Mouse (Mus musculus) forebrain, embryonic 11.5 days (tissue): ENCODE data around the gene Ap2b1. TPM values are rescaled to one million over a fixed set of nuclear protein-coding genes. Genes with fewer than 3 reads are reported as not detected.

Experiments
- ATAC-seq: fragments of 200-750 bp; cut with Nextera tagmentation; replicated peaks from 2 replicates; pipeline ENCODE4 v1.8.0; 2017; ENCODE audit warnings: moderate TSS enrichment; ENCODE audit not compliant: low FRiP score
- DNase-seq: peaks from one replicate; pipeline ENCODE4 v3.0.0-alpha.2; 2017; ENCODE audit warnings: low spot score
- H3K27ac ChIP-seq: fragments of 300-500 bp; sonication (generic); 2 replicates; pipeline ENCODE4 v1.5.1; 2014; ENCODE audit warnings: low read depth, low read length
- H3K27me3 ChIP-seq: fragments of 300-500 bp; sonication (generic); 2 replicates; pipeline ENCODE4 v1.6.1; 2014; ENCODE audit warnings: mild to moderate bottlenecking, low read length, mixed read lengths; ENCODE audit not compliant: control insufficient read depth, insufficient read depth
- H3K36me3 ChIP-seq: fragments of 300-500 bp; sonication (generic); 2 replicates; pipeline ENCODE4 v1.6.1; 2014; ENCODE audit warnings: mild to moderate bottlenecking, low read length, moderate library complexity, mixed read lengths; ENCODE audit not compliant: control insufficient read depth, insufficient read depth
- H3K4me1 ChIP-seq: fragments of 300-500 bp; sonication (generic); replicated peaks from 2 replicates; pipeline ENCODE4 v1.6.1; 2014; ENCODE audit warnings: low read length, mixed read lengths; ENCODE audit not compliant: control insufficient read depth, insufficient read depth
- H3K4me2 ChIP-seq: fragments of 300-500 bp; sonication (generic); 2 replicates; pipeline ENCODE4 v1.6.1; 2014; ENCODE audit warnings: low read depth, mild to moderate bottlenecking, low read length, moderate library complexity, mixed read lengths; ENCODE audit not compliant: severe bottlenecking
- H3K4me3 ChIP-seq: fragments of 300-500 bp; sonication (generic); 2 replicates; pipeline ENCODE4 v1.5.1; 2014; ENCODE audit warnings: low read depth, low read length
- H3K9ac ChIP-seq: fragments of 300-500 bp; sonication (generic); 2 replicates; pipeline ENCODE4 v1.6.1; 2014; ENCODE audit warnings: low read length
- H3K9me3 ChIP-seq: fragments of 300-500 bp; sonication (generic); 2 replicates; pipeline ENCODE4 v1.6.1; 2016; ENCODE audit warnings: low read length, mixed read lengths; ENCODE audit not compliant: control insufficient read depth
- WGBS: fragments of 180-500 bp; shearing (Covaris S2); extraction: QIAGEN DNeasy Blood & Tissue Kit; methylation state at CpG from one replicate; pipeline ENCODE4 v1.1.7; 2014; 5-methylcytosine and 5-hydroxymethylcytosine counted together
- polyA plus RNA-seq: library from polyadenylated mRNA; unstranded; fragments of >200 nt; fragmentation: Nextera tagmentation; extraction: Ambion mirVana; gene quantifications from 2 replicates; pipeline ENCODE4 v1.2.1, GENCODE M21; 2014

Ap2b1 gene
- polyA plus RNA-seq, 1 experiment from 2014 or later, result 108 TPM

GRCm38 (mm10) chr11:83279024-83279423 is 19.8 kb upstream of the Ap2b1 start:
- no peak for ATAC-seq
- Histone ChIP-seq H3K36me3 (no peaks in the 10 kb centered on the region), H3K4me3 (no peak overlapping the region), H3K9ac (no peak overlapping the region), H3K4me1 (no peaks in the 10 kb centered on the region), H3K9me3 (no peaks in the 10 kb centered on the region), H3K27ac (no peak overlapping the region), H3K27me3 (no peaks in the 10 kb centered on the region), H3K4me2 (no peak overlapping the region)
- 92% methylated on average over 4 of the region's 4 CpGs for WGBS
- no peak for DNase-seq

DNA sequence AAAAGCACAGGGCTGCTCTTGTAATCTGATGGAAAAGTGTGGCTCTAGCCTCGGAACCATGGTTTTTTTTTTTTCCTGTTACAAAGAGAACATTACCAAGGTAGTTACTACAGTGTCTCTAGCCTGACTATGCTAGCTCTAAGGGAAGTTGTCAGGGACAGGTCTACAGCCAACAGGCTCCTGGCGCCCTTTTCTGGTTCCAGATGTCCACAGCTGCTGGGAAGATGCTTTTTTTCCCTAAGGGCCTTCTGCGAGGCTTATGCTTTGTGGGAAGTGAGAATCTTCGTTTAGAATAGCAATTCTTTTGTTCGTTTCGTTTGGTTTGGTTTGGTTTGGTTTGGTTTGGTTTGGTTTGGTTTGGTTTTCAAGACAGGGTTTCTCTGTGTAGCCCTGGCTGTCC is 19.1 kb upstream of the Ap2b1 start:
- Histone ChIP-seq H3K9me3 (no peaks in the 10 kb centered on the region), H3K4me1 (no peaks in the 10 kb centered on the region), H3K9ac (no peak overlapping the region), H3K4me2 (no peak overlapping the region), H3K4me3 (no peak overlapping the region), H3K36me3 (no peaks in the 10 kb centered on the region), H3K27me3 (no peaks in the 10 kb centered on the region; the same call in 1 of the 2 replicates), H3K27ac (no peak overlapping the region)
- DNase-seq (no peak), ATAC-seq (no peak)
- 80% methylated on average over 6 of the region's 6 CpGs for WGBS

GRCm38 (mm10) chr11:83282084-83282483 is 16.7 kb upstream of the Ap2b1 start:
- no peak overlapping the region for H3K4me2 ChIP-seq
- no peak overlapping the region for H3K4me3 ChIP-seq
- H3K4me1 ChIP-seq, result no peaks in the 10 kb centered on the region
- no peaks in the 10 kb centered on the region for H3K9me3 ChIP-seq
- no peak overlapping the region for H3K27ac ChIP-seq
- ATAC-seq (no peak), DNase-seq (no peak)
- no peaks in the 10 kb centered on the region; the same call in 1 of the 2 replicates for H3K27me3 ChIP-seq
- no peak overlapping the region for H3K9ac ChIP-seq
- no peaks in the 10 kb centered on the region for H3K36me3 ChIP-seq
- WGBS, result 67% methylated on average over 2 of the region's 2 CpGs

- ATAC-seq, result no peak
- WGBS, result 95% methylated on average over 4 of the region's 4 CpGs
These were observed 13.2 kb upstream of the Ap2b1 start for GRCm38 (mm10) chr11:83285627-83286026.

GRCm38 (mm10) chr11:83286566-83286965 is 12.3 kb upstream of the Ap2b1 start, which contains the start of gene Slfn14:
Gene Slfn14 (minus strand): TSS chr11:83286726.
- no peaks in the 10 kb centered on the region for H3K36me3 ChIP-seq
- H3K9ac ChIP-seq, result no peak within 1 kb of the TSS
- no peaks in the 10 kb centered on the region for H3K9me3 ChIP-seq
- no peak within 1 kb of the TSS for H3K4me3 ChIP-seq
- DNase-seq (no peak), ATAC-seq (no peak)
- no peak within 1 kb of the TSS for H3K4me2 ChIP-seq
- WGBS, result 76% methylated on average over 1 of the region's 1 CpGs
- H3K27me3 ChIP-seq, result no peaks in the 10 kb centered on the region; the same call in 1 of the 2 replicates
- no peaks in the 10 kb centered on the region for H3K4me1 ChIP-seq
- no peak within 1 kb of the TSS for H3K27ac ChIP-seq

More at GRCm38 (mm10) chr11:83285627-83286026, 13.2 kb upstream of the Ap2b1 start:
- no peak overlapping the region for H3K9ac ChIP-seq
- no peak overlapping the region for H3K27ac ChIP-seq
- no peak overlapping the region for H3K4me2 ChIP-seq
- H3K4me1 ChIP-seq, result no peaks in the 10 kb centered on the region
- H3K4me3 ChIP-seq, result no peak overlapping the region
- no peak for DNase-seq
- H3K27me3 ChIP-seq, result no peaks in the 10 kb centered on the region; the same call in 1 of the 2 replicates
- no peaks in the 10 kb centered on the region for H3K9me3 ChIP-seq
- H3K36me3 ChIP-seq, result no peaks in the 10 kb centered on the region

DNA sequence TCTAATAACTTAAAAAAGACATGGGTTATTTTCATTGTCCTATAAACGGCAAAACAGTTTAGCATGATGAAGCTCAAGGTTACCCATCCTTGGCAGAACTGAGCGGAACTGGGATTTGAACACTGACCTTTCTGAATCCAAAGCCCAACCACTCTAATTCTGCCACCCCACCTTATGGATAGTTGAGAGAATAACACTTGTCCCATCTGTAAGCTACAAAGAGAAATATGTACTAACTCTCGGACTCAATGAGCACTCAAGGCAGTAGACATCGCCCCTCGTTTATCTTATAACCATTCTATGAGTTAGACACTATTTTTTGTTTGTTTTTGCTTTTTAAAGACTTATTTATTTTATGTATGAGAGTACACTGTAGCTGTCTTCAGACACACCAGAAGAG is 9.8 kb upstream of the Ap2b1 start:
- 93% methylated on average over 5 of the region's 5 CpGs for whole genome bisulfite sequencing
- no peak for ATAC-seq

DNA sequence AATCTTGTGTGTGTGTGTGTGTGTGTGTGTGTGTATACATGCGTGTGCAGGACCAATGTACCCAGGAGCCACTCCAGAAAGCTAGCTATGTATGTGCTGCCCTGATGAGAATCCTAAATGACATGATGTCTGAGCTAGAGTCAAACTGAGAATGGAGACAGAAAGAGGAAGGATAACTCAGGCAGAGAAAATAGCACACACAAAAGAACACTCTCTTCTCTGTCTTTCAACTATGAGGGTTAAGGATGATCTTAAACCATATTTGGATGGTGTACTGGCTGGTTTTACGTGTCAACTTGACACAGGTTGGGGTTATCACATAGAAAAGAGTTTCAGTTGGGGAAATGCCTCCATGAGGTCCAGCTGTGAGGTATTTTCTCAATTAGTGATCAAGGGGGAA is 9.2 kb upstream of the Ap2b1 start:
- no peaks in the 10 kb centered on the region for H3K27me3 ChIP-seq
- no peaks in the 10 kb centered on the region for H3K9me3 ChIP-seq
- WGBS, result 77% methylated on average over 2 of the region's 2 CpGs

More for the DNA sequence above, 9.8 kb upstream of the Ap2b1 start:
- DNase-seq, result no peak
- Histone ChIP-seq H3K4me2 (no peak overlapping the region), H3K27me3 (no peaks in the 10 kb centered on the region; the same call in 1 of the 2 replicates), H3K4me1 (no peaks in the 10 kb centered on the region), H3K27ac (no peak overlapping the region), H3K9me3 (no peaks in the 10 kb centered on the region), H3K4me3 (no peak overlapping the region), H3K9ac (no peak overlapping the region), H3K36me3 (no peaks in the 10 kb centered on the region)

GRCm38 (mm10) chr11:83291375-83292250 is 7.2 kb upstream of the Ap2b1 start:
- ATAC-seq, result peak; percentile 100
- H3K4me3 ChIP-seq, result peak overlapping the region; percentile 65
- H3K9ac ChIP-seq, result peak overlapping the region; percentile 79
- DNase-seq, result peak; percentile 95
- H3K36me3 ChIP-seq, result no peaks in the 10 kb centered on the region; the same call in 1 of the 2 replicates
- no peaks in the 10 kb centered on the region for H3K4me1 ChIP-seq
- H3K4me2 ChIP-seq, result peak overlapping the region; percentile 83
- under 1% methylated on average over 38 of the region's 38 CpGs for WGBS
- peak overlapping the region; percentile 58 for H3K27ac ChIP-seq
- H3K9me3 ChIP-seq, result no peaks in the 10 kb centered on the region
- H3K27me3 ChIP-seq, result no peaks in the 10 kb centered on the region

More for the DNA sequence above, 9.2 kb upstream of the Ap2b1 start:
- H3K36me3 ChIP-seq, result no peaks in the 10 kb centered on the region
- no peak overlapping the region for H3K27ac ChIP-seq
- ATAC-seq (no peak), DNase-seq (no peak)
- no peak overlapping the region for H3K9ac ChIP-seq
- no peak overlapping the region for H3K4me3 ChIP-seq
- no peaks in the 10 kb centered on the region for H3K4me1 ChIP-seq
- no peak overlapping the region for H3K4me2 ChIP-seq
